Mouse (Mus musculus) testis, postnatal 14 days (tissue): ENCODE results near the gene Tert.

Source experiments
- DNase-seq: peaks from one replicate; pipeline ENCODE4 v3.0.0; 2021; ENCODE audit warnings: low spot score

The Tert gene

DNA sequence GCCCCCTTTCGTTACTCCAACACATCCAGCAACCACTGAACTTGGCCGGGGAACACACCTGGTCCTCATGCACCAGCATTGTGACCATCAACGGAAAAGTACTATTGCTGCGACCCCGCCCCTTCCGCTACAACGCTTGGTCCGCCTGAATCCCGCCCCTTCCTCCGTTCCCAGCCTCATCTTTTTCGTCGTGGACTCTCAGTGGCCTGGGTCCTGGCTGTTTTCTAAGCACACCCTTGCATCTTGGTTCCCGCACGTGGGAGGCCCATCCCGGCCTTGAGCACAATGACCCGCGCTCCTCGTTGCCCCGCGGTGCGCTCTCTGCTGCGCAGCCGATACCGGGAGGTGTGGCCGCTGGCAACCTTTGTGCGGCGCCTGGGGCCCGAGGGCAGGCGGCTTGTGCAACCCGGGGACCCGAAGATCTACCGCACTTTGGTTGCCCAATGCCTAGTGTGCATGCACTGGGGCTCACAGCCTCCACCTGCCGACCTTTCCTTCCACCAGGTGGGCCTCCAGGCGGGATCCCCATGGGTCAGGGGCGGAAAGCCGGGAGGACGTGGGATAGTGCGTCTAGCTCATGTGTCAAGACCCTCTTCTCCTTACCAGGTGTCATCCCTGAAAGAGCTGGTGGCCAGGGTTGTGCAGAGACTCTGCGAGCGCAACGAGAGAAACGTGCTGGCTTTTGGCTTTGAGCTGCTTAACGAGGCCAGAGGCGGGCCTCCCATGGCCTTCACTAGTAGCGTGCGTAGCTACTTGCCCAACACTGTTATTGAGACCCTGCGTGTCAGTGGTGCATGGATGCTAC lies at the start of gene Tert:
Tert (plus strand) TSS at position 167 of the 805 bp plus-strand sequence.
- peak; percentile 64 for DNase-seq

DNA sequence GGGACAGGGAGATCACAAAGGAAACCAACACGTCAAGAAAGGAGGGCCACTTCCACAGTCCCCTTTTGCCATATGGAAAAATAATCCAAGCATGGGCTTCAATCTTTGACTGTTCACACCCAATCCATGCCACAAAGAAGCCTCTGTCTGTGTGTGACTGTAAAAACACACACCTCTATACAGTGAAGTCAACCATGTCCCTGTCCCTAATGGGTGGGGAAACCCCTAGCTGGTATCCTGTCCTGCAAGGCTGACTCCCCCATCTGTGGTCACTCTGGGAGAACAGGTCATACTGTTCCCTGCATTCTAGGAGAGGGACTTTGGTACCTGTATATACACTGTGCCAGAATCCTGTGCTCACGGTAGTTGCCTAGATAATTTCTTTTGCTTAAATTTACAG lies 49.4 kb upstream of the Tert start:
- DNase-seq, result no peak

DNA sequence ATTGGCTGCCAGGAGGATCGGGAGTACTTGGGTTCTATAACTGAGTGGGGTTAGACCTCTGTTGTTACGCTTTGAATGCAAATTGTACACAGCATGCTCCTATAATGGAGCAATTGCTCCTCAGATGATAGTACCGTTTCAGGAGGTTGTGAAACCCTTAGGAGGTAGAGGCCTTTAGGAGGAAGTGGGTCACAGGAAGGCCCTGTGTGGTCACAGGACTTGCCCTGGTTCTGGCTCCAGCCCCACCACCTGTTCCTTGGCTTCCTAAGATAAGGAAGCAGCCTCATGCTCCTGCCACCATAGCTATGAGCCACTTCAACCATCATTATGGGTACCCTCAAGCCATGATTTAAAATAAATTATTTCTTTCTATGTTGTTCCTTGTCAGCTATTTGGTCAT lies 35.2 kb upstream of the Tert start:
- no peak for DNase-seq

DNA sequence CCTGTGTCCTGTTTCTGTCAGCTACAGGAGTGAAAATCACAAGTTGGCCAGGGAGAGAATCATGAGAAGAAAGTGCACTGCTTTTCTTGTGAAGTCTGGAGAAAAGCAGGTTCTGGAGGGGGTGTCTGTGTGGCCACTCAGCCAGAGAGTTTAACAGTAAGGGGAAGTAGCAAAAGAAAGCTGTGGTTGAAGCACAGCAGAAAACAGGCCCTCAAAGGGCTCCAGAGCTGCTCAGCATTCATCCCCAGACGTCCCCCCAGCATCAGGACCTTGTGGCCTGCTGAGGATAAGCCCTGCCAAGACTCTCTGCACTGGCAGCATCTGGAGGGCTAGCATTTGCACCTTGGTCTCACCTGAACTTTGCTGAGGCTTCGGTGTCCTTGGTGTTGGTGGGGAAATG lies 34.2 kb upstream of the Tert start:
- DNase-seq, result no peak

DNA sequence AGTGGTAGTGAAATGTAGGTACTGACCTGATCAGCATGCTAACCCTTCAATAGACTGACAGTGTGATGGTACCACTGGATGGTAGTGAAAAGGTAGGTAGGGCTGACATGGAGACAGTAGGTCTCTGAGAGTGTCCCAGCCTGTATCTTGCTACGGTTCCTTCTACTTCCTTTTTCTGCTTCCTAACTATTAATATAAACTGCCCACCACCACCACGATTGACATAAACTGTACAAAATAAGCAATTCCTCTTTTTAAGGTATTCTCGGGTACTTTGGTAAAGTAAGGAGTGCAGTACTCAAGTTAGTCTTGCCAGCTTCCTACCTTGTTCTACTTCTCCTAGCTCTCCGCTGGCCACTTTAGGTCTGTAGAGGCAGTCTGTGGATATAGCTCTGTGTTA lies 30.4 kb upstream of the Tert start:
- no peak for DNase-seq

DNA sequence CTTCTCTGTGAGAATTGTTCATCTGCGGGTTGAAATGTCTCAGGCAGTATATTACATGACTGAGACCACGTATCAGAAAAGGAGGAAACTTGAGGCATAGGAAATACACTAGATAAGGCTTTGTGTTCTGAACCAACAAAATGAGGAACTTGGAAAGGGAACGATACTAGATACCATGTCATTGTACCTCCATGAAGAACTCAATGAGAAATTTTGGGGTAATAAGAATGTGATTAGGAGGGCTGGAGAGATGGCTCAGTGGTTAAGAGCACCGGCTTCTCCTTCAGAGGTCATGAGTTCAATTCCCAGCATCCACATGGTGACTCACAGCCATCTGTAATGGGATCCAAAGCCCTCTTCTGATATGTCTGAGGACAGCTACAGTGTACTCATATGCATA lies 26.5 kb upstream of the Tert start:
- DNase-seq, result no peak

DNA sequence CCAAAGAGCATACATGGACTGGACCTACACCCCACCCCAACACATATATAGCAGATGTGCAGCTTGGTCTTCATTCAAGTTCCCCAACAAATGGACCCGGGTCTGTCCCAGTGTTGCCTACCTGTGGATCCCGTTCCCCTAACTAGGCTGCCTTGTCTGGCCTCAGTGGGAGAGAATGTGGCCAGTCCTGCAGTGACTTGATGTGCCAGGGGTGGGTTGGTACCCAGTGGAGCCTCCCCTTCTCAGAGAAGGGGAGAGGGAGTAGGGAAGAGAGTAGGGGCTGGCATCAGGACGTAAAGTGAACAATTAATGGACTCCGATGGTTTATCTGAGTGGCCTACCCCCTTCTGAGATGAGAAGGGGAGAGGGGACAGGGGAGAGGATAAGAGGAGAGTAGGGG lies 23.7 kb upstream of the Tert start:
- DNase-seq, result no peak

DNA sequence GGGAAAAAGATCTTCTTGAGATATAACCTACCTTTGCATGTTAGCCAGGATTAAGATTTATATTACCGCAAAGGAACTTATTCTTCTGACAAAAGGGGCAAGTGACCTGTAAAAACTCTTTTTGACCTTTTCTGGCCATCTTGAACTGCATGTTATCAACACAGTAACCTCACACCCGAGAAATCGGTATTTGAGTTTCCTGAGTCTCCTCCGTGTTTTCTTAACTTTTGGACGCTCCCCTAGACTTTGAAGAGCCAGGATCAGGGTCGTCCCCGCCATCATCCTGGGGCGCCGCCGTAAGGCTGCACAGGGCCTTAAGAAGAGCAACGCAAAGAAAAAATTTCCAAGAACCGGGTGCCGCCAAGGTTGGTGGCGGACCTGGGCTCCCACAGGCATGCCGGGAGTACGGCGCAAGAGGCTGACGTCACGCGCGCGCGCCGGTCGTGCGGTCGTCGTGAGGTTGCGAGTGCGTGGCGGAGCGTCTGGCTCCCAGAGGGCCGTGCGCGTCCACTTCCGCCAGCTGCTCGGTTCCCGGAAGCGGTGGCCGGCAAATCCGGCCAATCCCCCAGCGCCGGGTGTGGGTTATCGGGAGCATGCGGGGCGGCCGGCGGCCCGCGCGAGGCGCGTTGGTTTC lies 23.1 kb upstream of the Tert start, which contains the start of gene Clptm1l:
Clptm1l (plus strand) TSS at position 485 of the 634 bp plus-strand sequence.
- DNase-seq, result peak; percentile 97

DNA sequence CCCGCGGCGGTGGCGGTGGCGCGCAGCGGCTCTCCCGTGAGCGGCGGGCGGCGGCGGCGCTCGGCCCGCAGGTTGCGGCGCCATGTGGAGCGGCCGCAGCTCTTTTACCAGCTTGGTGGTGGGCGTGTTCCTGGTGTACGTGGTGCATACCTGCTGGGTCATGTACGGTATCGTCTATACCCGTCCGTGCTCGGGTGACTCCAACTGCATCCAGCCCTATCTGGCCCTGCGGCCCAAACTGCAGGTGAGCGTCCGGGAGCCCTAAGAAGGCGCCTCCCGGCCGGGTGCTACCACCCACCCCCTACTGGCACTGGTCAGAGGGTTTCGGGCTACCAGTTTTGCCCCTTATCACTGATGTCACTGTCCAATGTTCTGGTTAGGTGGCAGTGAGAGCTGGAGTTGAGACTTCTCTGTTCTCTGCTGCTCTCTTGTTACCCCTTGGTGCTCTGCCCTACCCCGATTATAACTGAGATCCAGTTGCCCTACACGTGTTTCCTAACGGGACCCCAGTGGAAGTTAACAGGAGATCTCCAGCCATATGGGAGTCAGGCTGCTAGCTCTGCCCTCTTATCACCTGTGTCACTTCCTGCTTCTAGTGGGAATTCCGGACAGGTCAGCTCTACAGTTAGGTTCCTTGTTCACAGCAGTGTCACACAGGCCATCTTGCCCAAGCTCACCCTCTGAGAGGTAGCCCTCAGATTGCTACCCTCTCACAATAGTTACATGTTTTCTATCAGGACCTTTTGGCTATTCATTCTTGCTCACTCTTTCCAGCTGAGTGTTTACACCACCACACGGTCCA lies 22.4 kb upstream of the Tert start:
- DNase-seq, result no peak

DNA sequence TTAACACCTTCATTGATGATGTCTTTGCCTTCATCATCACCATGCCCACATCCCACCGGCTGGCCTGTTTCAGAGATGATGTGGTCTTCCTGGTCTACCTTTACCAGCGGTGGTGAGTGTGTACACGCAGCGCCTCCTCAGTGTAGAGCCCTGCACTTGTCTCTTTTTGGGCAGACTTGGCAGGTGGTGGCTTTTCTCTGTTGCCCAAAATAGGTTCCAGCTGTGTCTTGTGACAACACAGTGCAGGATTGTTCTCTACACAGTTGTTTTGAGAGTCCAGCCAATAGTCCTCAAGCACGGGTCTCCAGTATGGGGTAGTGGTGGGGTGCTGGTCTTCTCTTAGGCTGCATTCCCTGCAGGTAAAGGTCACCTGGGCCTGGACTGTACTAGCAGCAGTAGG lies 8.3 kb upstream of the Tert start:
- DNase-seq, result no peak

DNA sequence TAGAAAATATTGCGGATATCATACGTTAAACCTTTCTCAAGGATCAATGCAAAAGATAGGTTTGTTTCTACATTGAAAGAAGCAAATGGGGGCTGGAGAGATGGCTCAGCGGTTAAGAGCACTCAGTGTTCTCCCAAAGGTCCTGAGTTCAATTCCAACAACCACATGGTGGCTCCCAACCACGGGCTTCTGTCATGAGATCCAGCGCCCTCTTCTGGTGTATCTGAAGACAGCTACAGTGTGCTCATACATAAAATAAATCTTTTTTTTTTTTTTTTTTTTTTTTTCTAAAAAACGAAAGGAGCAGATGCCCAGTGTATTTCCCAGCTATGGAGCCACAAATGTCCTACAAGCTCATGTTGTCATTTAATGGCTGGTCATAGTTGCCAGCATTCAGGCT lies 6.1 kb upstream of the Tert start:
- no peak for DNase-seq

DNA sequence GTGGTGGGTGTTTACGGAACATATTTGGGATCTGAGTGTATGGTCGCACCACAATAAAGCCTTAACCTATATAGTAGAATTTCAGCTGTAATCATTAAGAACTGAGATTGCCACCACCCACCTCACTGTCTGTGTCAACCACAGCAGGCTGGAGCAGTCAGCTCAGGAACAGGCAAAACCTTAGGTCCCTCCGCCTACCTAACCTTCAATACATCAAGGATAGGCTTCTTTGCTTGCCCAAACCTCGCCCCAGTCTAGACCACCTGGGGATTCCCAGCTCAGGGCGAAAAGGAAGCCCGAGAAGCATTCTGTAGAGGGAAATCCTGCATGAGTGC lies 334 bp upstream of the Tert start:
- no peak for DNase-seq

DNA sequence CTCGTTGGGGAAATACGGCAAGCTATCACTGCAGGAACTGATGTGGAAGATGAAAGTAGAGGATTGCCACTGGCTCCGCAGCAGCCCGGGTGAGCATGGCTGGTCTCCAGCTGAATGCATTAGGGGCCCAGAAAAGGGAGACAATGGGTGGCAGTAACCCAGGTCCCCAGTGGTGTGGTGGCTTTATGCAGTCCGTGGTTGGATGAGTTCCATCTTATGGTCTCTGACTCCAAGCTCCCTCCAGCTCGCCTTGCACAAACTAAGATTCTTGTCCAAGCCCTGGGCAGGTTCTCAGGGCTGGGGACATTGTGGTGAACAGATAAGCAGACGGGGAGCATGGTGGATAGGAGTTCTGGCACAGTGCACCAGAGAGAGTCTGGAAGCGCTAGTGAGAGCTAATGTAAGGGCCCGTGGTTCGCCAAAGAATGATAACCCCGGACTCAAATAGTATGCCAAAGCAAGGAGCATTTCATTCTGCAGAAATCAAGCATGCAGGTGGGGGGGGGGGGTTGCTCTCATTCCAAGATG lies 1.9 kb downstream of the Tert start:
- DNase-seq, result no peak

DNA sequence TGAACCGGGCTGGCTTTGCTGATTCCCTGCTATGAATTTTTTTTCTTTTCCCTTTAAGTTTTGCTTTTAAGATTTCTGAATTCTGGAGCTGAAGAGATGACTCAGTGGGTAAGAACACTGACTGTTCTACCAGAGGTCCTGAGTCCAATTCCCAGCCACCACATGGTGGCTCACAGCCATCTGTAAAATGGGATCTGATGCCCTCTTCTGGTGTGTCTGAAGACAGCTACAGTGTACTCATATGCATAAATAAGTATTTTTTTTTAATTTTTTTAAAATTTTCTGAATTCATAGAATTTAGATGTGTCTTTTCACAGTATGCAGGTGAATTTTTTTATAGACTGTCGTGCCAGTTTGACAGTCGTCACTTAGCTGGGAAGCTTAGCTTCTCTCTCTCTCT lies 5.1 kb downstream of the Tert start:
- DNase-seq, result no peak

DNA sequence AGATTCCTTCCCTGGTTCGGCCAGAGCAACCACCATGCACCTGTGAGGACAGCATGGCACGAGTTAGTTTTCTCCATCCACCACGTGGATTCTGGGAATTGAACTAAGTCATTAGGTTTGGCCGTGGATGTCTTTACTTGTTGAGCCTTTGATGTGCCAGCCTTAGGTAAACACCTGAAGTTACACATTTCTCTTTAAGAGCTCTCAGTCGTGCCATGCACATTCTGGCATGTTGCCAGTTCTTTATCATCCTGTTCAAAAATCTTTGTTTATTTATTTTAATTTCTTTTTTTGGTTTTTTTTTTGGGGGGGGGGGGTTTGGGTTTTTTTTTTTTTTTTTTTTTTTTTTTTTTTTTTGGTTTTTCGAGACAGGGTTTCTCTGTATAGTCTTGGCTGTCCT lies 11.1 kb downstream of the Tert start:
- no peak for DNase-seq

DNA sequence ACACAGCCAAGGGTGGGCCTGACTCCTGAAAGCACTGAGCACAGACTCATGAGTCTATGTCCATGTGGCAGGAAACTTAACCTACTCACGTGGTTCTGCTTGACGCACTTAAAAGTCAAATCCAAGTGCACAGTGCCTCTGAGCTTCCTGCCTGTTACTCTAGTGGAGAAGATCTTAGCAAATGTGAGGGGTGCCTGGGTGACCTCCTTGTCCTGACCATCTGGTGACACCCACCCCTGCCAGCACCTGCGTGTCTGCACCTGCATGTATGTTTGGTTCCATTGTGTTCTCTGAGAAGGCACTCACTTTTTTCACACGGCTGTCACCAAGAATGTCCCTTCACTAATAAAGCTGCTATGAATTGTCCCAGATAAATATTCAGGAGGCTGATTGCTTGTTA lies 14.6 kb downstream of the Tert start:
- DNase-seq, result no peak

DNA sequence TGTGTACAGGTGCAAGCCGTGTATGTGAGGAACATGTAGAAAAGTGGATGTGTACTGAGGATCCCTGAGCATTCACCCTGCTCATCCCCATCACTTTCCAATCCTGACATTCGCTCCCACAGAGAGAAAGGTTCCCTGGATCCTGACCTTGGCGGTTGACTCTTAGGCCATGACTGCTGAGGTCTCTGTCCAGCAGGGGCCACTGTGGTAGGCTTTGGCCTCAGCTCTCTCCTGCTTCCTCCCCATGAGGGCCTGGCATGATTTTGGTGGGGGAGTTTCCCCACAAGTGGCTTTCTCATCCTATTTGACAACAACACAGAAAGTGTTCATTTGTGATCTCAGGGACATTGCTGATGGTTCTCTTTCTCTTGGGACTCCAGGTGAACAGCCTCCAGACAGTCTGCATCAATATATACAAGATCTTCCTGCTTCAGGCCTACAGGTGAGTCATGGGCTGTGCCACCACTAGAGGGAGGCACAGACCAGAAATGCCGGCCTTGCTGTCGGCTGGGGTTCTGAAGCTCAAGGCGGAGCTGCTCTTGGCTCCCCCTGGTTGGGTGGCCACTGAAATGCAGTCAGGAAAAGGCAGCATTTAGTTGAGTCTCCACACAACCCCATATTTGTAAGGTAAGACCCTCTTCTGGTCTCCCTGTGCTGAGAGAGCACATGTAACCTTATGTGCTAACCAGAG lies 19.8 kb downstream of the Tert start:
- DNase-seq, result no peak

DNA sequence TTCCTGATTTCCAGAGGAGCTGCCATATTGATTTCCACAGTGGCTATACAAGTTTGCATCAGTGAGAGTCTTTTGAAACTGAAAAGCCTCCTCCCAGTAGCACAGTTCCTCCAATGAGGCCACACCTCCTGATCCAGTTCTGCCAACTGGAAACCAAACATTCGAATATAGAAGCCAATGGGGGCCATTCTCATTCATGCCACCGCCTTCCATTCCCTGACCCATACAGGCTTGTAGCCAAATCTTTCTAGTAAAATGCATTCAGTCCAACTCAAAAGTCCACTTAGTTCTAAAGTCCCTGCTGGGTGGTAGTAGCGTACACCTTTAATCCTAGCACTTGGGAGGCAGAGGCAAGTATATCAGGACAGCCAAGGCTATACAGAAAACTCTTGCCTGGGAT lies 26.6 kb downstream of the Tert start:
- DNase-seq, result no peak

DNA sequence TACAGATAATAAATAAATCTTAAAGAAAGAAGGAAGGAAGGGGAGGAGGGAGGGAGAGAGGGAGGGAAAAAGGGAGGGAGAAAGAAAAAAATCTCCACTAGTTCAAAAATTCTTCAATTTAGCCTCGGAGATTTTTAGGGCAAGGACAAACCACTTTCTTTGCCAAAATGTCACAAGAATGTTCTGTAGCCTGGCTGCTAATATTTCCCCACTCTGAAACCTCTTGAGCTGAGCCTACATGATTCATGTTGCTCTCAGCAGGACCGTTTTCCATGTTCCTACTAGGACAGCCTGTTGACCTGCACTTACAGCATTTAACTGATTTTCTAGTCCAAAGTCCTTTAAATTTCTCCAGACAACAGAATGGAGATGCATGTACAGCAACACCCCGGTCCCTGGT lies 28.3 kb downstream of the Tert start:
- DNase-seq, result no peak

DNA sequence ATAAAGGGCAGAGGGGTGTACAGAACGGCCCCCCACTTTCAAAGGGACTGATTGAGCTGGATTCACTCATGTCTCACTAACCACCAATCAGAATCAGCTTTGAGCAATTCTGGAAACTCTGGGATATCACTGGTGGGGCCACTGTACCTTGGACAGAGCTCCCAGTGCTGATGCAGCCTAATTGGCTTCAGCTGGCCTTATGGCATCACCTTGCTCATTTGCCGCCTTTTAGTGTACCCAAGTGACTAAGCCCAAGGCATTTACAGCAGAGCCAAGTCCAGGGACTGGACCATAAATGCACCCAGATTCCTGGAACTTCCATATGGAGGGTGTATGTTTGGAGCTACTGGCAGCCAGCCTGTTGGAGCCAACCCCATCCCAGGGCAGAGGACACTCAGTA lies 32.2 kb downstream of the Tert start:
- DNase-seq, result no peak

DNA sequence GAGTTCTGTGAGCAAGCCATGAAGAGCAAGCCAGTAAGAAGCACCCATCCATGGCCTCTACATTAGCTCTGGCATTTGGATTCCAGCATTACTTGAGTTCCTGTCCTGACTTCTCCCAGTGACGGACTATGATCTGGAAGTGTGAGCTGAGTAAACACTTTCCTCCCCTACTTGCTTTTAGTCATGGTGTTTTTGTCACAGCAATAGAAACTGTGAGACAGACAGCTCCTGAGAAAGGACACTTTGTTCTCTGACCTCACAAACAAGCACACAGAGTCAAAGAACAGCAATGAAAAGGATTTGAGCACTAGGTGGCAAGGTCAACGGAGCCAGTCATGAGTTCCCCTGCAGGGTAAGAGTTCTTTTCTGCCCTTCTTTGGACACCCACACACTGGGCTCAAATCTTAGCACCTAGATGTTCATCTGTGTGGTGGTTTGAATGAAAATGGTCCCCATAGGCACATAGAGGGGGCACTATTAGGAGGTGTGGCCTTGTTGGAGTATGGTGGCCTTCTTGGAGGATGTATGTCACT lies 33.5 kb downstream of the Tert start:
- DNase-seq, result no peak

DNA sequence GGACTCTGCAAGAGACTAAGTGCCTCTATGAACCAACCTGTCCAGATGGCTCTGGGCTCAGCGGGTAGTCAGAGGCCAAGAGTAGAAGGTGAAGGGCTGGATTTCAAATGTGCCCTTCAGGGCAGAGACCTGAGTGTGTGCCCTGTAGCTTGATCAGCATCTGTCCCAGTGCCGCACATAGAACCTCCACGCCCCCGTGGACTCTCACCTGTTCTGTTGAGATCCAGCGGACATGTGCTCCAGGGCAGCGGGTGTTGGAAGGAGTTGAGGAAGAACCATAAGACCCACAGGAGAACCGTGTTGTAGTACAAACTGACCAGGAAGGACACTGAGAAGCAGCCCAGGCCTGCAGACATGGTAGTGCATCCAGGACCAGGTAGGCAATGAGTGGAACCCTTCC lies 48.5 kb downstream of the Tert start:
- DNase-seq, result no peak
